Mouse (Mus musculus) neural tube, embryonic 14.5 days (tissue): ENCODE results near the gene Tagap. TPM values are rescaled to one million over a fixed set of nuclear protein-coding genes. Genes with fewer than 3 reads are reported as not detected.

Source experiments
- ATAC-seq: fragments of 200-750 bp; cut with Nextera tagmentation; 2 replicates; pipeline ENCODE4 v1.8.0; 2017; ENCODE audit warnings: low read depth, mild to moderate bottlenecking, moderate TSS enrichment, moderate library complexity
- H3K27ac ChIP-seq: fragments of 300-500 bp; sonication (generic); 2 replicates; pipeline ENCODE4 v1.5.1; 2014; ENCODE audit warnings: low read depth, mild to moderate bottlenecking, control low read depth, low read length, moderate library complexity, mixed read lengths
- H3K27me3 ChIP-seq: fragments of 300-500 bp; sonication (generic); 2 replicates; pipeline ENCODE4 v1.6.1; 2014; ENCODE audit warnings: low read length; ENCODE audit not compliant: control insufficient read depth, insufficient read depth
- H3K36me3 ChIP-seq: fragments of 300-500 bp; sonication (generic); 2 replicates; pipeline ENCODE4 v1.6.1; 2014; ENCODE audit warnings: low read length, mixed read lengths; ENCODE audit not compliant: control insufficient read depth, insufficient read depth
- H3K4me1 ChIP-seq: fragments of 300-500 bp; sonication (generic); 2 replicates; pipeline ENCODE4 v1.6.1; 2014; ENCODE audit warnings: low read length; ENCODE audit not compliant: control insufficient read depth, insufficient read depth
- H3K4me2 ChIP-seq: fragments of 300-500 bp; sonication (generic); 2 replicates; pipeline ENCODE4 v1.6.1; 2014; ENCODE audit warnings: mild to moderate bottlenecking, low read depth, low read length, control low read depth
- H3K4me3 ChIP-seq: fragments of 300-500 bp; sonication (generic); 2 replicates; pipeline ENCODE4 v1.5.1; 2014; ENCODE audit warnings: low read depth, low read length, control low read depth, mixed read lengths
- H3K9ac ChIP-seq: fragments of 300-500 bp; sonication (generic); replicated peaks from 2 replicates; pipeline ENCODE4 v1.6.1; 2014; ENCODE audit warnings: low read depth, mild to moderate bottlenecking, control low read depth, low read length, mixed read lengths
- H3K9me3 ChIP-seq: fragments of 300-500 bp; sonication (generic); 2 replicates; pipeline ENCODE4 v1.6.1; 2016; ENCODE audit warnings: low read length; ENCODE audit not compliant: control insufficient read depth
- WGBS: fragments of 180-500 bp; shearing (Covaris S2); extraction: QIAGEN DNeasy Blood & Tissue Kit; methylation state at CpG from one replicate; pipeline ENCODE4 v1.1.7; 2014; 5-methylcytosine and 5-hydroxymethylcytosine counted together
- polyA plus RNA-seq: library from polyadenylated mRNA; unstranded; fragments of >200 nt; fragmentation: Nextera tagmentation; extraction: Ambion mirVana; gene quantifications from 2 replicates; pipeline ENCODE4 v1.2.1, GENCODE M21; 2014

Gene Tagap
- polyA plus RNA-seq, 1 experiment from 2014 or later, result 0.42 TPM

- Histone ChIP-seq H3K4me2 (no peak overlapping the region), H3K9ac (no peak overlapping the region), H3K4me3 (no peak overlapping the region), H3K27me3 (no peaks in the 10 kb centered on the region), H3K27ac (no peak overlapping the region), H3K4me1 (no peaks in the 10 kb centered on the region), H3K9me3 (no peaks in the 10 kb centered on the region), H3K36me3 (no peaks in the 10 kb centered on the region)
- 83% methylated on average over 9 of the region's 9 CpGs for WGBS
- ATAC-seq, result no peak
These were observed 36.8 kb upstream of the Tagap start for GRCm38 (mm10) chr17:7889026-7889425.

DNA sequence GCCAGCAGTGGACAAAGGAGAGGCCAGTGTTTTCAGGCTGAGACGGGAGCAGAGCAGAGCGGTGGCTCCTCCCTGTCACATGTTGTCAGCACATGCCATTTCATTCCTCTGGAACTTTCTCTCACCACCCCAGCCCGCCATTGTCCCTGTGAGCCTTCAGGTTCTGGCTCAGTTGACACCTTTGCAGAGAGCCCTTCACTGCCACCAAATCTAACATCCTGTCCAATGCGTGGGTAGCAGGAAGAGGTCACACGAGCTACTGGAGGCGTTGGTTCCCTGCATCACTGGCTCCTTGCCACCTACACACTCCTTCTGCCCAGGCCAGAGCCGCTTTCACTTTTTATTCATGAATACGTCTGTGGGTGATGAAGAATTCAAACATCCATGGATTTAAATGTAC, 33.1 kb upstream of the Tagap start:
- Histone ChIP-seq H3K4me1 (no peaks in the 10 kb centered on the region), H3K4me2 (no peak overlapping the region), H3K9ac (no peak overlapping the region), H3K27ac (no peak overlapping the region), H3K9me3 (no peaks in the 10 kb centered on the region), H3K4me3 (no peak overlapping the region), H3K36me3 (no peaks in the 10 kb centered on the region), H3K27me3 (no peaks in the 10 kb centered on the region)
- no peak for ATAC-seq
- WGBS, result 81% methylated on average over 8 of the region's 8 CpGs

- H3K36me3 ChIP-seq, result no peaks in the 10 kb centered on the region
These were observed 31.7 kb upstream of the Tagap start for GRCm38 (mm10) chr17:7894094-7894493.

DNA sequence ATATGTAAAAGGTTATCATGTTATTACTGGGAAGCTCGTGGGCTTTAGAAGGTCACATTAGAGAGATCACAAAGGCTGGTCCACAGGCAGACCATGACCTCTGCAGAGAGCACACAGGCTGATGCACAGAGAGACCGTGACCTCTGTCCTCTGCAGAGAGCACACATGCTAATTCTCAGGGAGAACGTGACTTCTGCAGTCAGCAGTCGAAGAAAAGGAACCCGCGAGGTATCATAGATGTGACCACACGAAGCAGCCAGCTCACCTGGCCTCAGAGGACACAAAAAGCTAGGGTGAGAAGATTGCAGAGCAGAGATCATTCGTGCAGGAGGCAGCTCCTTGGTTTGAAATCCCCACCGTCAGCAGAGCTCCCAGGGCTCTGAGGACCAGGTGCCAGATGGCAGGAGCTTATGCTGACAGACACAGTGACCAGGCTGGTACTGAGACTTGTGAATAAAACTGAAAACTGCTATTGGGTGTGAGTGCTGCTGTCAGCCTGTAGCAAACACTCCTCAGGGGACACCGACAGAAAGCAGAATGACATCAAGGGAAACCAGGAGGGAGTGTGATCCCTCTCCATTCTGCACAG, 29.7 kb upstream of the Tagap start:
- no peak for ATAC-seq
- no peaks in the 10 kb centered on the region for H3K4me1 ChIP-seq
- H3K27ac ChIP-seq, result no peak overlapping the region
- no peaks in the 10 kb centered on the region for H3K36me3 ChIP-seq
- 71% methylated on average over 10 of the region's 10 CpGs for WGBS
- no peak overlapping the region for H3K9ac ChIP-seq
- no peak overlapping the region for H3K4me2 ChIP-seq
- no peaks in the 10 kb centered on the region for H3K9me3 ChIP-seq
- no peaks in the 10 kb centered on the region for H3K27me3 ChIP-seq
- no peak overlapping the region for H3K4me3 ChIP-seq

More at GRCm38 (mm10) chr17:7894094-7894493, 31.7 kb upstream of the Tagap start:
- 84% methylated on average over 3 of the region's 3 CpGs for WGBS
- H3K9me3 ChIP-seq, result no peaks in the 10 kb centered on the region
- no peak overlapping the region for H3K9ac ChIP-seq
- no peak for ATAC-seq
- no peaks in the 10 kb centered on the region for H3K27me3 ChIP-seq
- H3K4me3 ChIP-seq, result no peak overlapping the region
- H3K4me2 ChIP-seq, result no peak overlapping the region
- H3K27ac ChIP-seq, result no peak overlapping the region
- no peaks in the 10 kb centered on the region for H3K4me1 ChIP-seq

GRCm38 (mm10) chr17:7897120-7897519, 28.7 kb upstream of the Tagap start:
- H3K9me3 ChIP-seq, result no peaks in the 10 kb centered on the region

GRCm38 (mm10) chr17:7897756-7898155, 28.0 kb upstream of the Tagap start:
- Histone ChIP-seq H3K9me3 (no peaks in the 10 kb centered on the region), H3K27me3 (no peaks in the 10 kb centered on the region), H3K4me1 (no peaks in the 10 kb centered on the region), H3K4me2 (no peak overlapping the region), H3K36me3 (no peaks in the 10 kb centered on the region), H3K9ac (no peak overlapping the region), H3K27ac (no peak overlapping the region), H3K4me3 (no peak overlapping the region)
- no peak for ATAC-seq
- 84% methylated on average over 4 of the region's 4 CpGs for WGBS

More at GRCm38 (mm10) chr17:7897120-7897519, 28.7 kb upstream of the Tagap start:
- Histone ChIP-seq H3K4me3 (no peak overlapping the region), H3K36me3 (no peaks in the 10 kb centered on the region), H3K27ac (no peak overlapping the region), H3K9ac (no peak overlapping the region), H3K27me3 (no peaks in the 10 kb centered on the region), H3K4me1 (no peaks in the 10 kb centered on the region), H3K4me2 (no peak overlapping the region)
- ATAC-seq, result no peak
- 87% methylated on average over 11 of the region's 11 CpGs for WGBS

DNA sequence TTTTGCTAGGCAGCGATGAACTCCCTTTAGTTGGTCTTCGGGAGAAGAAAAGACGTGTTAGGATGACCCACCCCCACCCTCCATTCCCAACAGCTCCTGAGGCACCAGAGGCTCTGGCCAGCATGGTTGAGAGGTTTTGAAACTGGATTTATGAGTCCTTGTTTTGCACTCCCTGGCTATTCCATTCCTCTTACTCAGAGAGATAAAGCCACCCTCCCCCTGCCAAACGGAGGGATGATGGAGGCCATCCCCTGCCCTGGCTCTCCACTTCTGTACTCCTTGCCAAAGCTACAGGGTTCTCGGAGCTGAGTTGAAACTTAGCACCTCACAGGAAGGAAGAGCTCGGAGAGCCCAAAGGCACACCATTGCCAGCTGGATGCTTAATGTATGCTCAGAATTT, 26.6 kb upstream of the Tagap start:
- H3K9me3 ChIP-seq, result no peaks in the 10 kb centered on the region
- no peak overlapping the region for H3K4me2 ChIP-seq
- no peaks in the 10 kb centered on the region for H3K27me3 ChIP-seq
- no peak overlapping the region for H3K4me3 ChIP-seq
- no peaks in the 10 kb centered on the region for H3K36me3 ChIP-seq
- H3K4me1 ChIP-seq, result no peaks in the 10 kb centered on the region
- H3K27ac ChIP-seq, result no peak overlapping the region
- ATAC-seq, result no peak
- no peak overlapping the region for H3K9ac ChIP-seq
- 68% methylated on average over 6 of the region's 6 CpGs for WGBS

DNA sequence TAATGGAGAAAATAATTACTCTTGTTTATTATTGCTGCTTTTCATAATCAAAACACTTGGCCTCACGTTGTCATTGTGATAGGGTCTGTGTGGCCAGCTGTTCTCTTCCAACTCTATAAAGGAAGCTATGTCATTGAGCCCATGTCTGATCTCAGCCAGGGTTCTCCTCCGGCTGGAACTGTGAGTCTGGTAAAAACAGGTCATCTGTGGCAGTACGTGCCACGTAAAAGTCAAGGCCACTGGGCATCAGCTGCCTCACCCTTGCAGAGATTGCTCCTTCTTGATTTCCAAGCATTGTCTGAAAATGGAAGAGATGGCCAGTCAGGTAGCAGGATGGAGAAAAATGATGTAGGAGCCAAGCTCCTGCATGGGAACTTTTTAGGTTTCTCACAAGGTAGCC, 25.8 kb upstream of the Tagap start:
- Histone ChIP-seq H3K4me2 (no peak overlapping the region), H3K9ac (no peak overlapping the region), H3K27me3 (no peaks in the 10 kb centered on the region), H3K4me3 (no peak overlapping the region), H3K4me1 (no peaks in the 10 kb centered on the region), H3K9me3 (no peaks in the 10 kb centered on the region), H3K36me3 (no peaks in the 10 kb centered on the region), H3K27ac (no peak overlapping the region)
- no peak for ATAC-seq
- WGBS, result 77% methylated on average over 4 of the region's 4 CpGs

DNA sequence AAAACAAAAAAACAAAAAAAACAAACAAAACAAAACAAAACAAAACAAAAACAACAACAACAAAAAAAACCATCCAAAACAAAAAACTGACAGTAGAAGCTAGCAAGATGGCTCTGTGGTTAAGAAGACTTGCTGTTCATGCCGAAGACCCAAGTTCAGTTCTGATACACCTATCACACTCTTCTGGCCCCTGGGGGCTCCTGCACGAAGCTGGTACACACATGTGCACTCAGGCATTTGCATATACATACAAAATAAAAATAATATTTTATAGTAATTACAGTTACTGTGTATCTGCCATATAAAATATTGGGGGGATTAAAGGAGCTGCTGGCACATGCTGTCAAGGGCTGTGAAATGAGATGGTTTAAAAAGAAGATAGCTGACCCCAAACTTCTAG, 24.3 kb upstream of the Tagap start:
- Histone ChIP-seq H3K27ac (no peak overlapping the region), H3K4me3 (no peak overlapping the region), H3K9me3 (no peaks in the 10 kb centered on the region), H3K36me3 (no peaks in the 10 kb centered on the region), H3K4me2 (no peak overlapping the region), H3K27me3 (no peaks in the 10 kb centered on the region), H3K4me1 (no peaks in the 10 kb centered on the region), H3K9ac (no peak overlapping the region)
- 86% methylated on average over 2 of the region's 2 CpGs for WGBS
- no peak for ATAC-seq
